Mouse (Mus musculus) mammary gland, adult 2 months (tissue): Measurements from ENCODE around the gene Gm3239. TPM values are rescaled to one million over a fixed set of nuclear protein-coding genes. Genes with fewer than 3 reads are reported as not detected.

ENCODE experiments used
- polyA plus RNA-seq: library from polyadenylated mRNA; depleted of rRNA; stranded (reverse); fragments of >200 nt; gene quantifications from 2 replicates; pipeline ENCODE4 v1.2.3, GENCODE M21; 2012; ENCODE audit warnings: low replicate concordance; rRNA removed

The Gm3239 gene
- polyA plus RNA-seq = 0.10 TPM in 1 of 2 replicates, not detected in the other

DNA sequence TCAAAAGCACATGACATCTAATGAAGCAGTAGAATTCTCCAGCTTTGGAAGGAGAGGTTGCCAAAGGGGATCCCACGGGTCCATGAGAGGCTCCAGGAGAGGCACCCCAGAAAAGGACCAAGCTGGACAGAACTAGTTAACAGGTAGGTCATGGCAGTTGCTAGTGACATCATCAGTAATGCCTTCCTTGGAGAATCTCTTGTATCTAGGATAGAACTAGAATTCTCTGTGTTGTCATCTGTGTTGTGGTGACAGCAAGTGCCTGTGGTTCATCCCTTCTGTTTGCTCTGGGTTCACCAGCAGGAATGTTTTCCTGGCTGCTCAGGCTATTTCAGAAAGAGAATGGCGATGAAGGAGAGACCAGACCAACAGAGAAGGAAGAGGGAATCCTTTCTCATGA is at the start of gene Gm3239:
TSS of gene Gm3239 (plus strand) at position 301 of the 400 bp plus-strand sequence.

DNA sequence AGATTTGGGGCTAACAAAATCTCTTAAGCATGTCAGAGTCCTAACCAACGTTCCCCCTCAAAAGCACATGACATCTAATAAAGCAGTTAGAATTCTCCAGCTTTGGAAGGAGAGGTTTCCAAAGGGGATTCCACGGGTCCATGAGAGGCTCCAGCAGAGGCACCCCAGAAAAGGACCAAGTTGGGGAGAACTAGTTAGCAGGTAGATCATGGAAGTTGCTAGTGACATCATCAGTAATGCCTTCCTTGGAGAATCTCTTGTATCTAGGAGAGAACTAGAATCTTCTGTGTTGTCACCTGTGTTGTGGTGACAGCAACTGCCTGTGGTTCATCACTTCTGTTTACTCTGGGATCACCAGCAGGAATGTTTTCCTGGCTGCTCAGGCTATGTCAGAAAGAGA is 31.9 kb upstream of the Gm3239 start, which contains the start of gene Gm8159:
TSS of gene Gm8159 (plus strand) at position 301 of the 400 bp plus-strand sequence.

DNA sequence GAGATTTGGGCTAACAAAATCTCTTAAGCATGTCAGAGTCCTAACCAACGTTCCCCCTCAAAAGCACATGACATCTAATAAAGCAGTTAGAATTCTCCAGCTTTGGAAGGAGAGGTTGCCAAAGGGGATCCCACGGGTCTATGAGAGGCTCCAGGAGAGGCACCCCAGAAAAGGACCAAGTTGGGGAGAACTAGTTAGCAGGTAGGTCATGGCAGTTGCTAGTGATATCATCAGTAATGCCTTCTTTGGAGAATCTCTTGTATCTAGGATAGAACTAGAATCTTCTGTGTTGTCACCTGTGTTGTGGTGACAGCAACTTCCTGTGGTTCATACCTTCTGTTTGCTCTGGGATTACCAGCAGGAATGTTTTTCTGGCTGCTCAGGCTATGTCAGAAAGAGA is 44.9 kb downstream of the Gm3239 start, which contains the start of gene Gm7876:
TSS of gene Gm7876 (plus strand) at position 301 of the 400 bp plus-strand sequence.

Other genes starting within 250 kb of the Gm3239 start
- 0.33 TPM in 1 of 2 replicates, not detected in the other for gene Gm3164, start 248.7 kb upstream of the Gm3239 start, polyA plus RNA-seq
- gene Gm3173, start 233.2 kb upstream of the Gm3239 start, polyA plus RNA-seq = not detected in 2 replicates
- not detected in 2 replicates for gene Gm3182, start 182.4 kb upstream of the Gm3239 start, polyA plus RNA-seq
- gene Gm3047, start 108.8 kb upstream of the Gm3239 start, polyA plus RNA-seq = not detected in 2 replicates
- gene Gm8159, start 31.8 kb upstream of the Gm3239 start, polyA plus RNA-seq = not detected in 2 replicates
- gene Gm7876, start 45.0 kb downstream of the Gm3239 start, polyA plus RNA-seq = not detected in 2 replicates
- gene Gm3252, start 62.6 kb downstream of the Gm3239 start, polyA plus RNA-seq = 0.27 TPM in 1 of 2 replicates, not detected in the other
- not detected in 2 replicates for gene Gm9602, start 112.1 kb downstream of the Gm3239 start, polyA plus RNA-seq
- gene Gm3269, start 173.9 kb downstream of the Gm3239 start, polyA plus RNA-seq = not detected in 2 replicates
- not detected in 2 replicates for gene Gm3264, start 191.4 kb downstream of the Gm3239 start, polyA plus RNA-seq
- not detected in 2 replicates for gene Gm3278, start 228.2 kb downstream of the Gm3239 start, polyA plus RNA-seq